Mouse (Mus musculus): ENCODE data around the gene Cmah.

DNA sequence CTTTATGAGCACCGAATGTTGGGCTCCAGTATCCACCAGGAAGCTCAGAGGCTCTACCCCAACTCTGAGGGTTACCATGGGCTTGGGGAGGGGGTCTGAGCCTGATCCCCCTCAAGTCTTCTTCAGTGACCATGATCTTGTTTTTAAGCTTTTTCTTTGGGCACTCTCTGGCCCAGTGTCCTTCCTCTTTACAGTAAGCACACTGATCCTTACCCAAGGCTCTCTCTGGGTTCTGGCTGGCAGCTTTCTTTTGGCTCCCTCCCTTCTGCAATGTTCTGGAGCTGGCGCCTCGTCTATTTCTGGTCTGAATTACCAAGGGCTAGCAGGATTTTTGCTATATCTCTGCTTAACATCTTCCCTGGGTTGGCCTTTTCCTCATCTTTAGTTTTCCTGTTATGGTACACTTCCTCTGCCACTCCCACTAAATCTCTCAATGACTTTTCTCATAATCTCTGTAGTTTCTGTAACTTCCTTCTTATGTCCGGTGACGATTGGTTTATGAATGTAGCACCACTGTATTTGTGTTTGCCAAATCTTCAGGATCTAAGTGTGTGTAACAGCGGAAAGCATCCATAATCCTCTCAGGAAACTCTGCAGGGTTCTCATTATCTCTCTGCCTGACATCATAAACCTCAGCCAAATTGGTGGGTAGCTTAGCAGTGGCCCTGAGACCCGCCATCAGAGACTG is 3.8 kb downstream of the Cmah start:
- TF ChIP-seq TCF12 (IDR thresholded peaks at IDR 0.05; ENCODE audit: insufficient read depth, poor library complexity, severe bottlenecking), result no peak
- TF ChIP-seq TCF3 (IDR thresholded peaks at IDR 0.05; ENCODE audit: insufficient read length, low read depth), result no peak
- no peak for TF ChIP-seq POLR2A (IDR thresholded peaks at IDR 0.05; ENCODE audit: insufficient read length, low read depth)
- no peak for TF ChIP-seq MYOD1 (IDR thresholded peaks at IDR 0.05; ENCODE audit: control insufficient read depth in 1 of 3, insufficient read length in 2 of 3, low read depth in 2 of 3)
- no peak for TF ChIP-seq POLR2AphosphoS2 (IDR thresholded peaks at IDR 0.05; ENCODE audit: insufficient read length, low read depth)

All from myocyte (in vitro differentiated cells).